Mouse (Mus musculus) intestine, embryonic 15.5 days (tissue): ENCODE measurements around the gene Ephx4. TPM values are rescaled to one million over a fixed set of nuclear protein-coding genes. Genes with fewer than 3 reads are reported as not detected.
A peak's percentile ranks its signal among the peaks of the same experiment; 100 is the strongest.

Experiments
- ATAC-seq: fragments of 200-750 bp; cut with Nextera tagmentation; 2 replicates; pipeline ENCODE4 v1.8.0; 2017; ENCODE audit warnings: moderate TSS enrichment, moderate library complexity
- H3K27ac ChIP-seq: fragments of 300-500 bp; sonication (generic); 2 replicates; pipeline ENCODE4 v1.5.1; 2015; ENCODE audit warnings: mild to moderate bottlenecking, inconsistent platforms
- H3K27me3 ChIP-seq: fragments of 300-500 bp; sonication (generic); replicated peaks from 2 replicates; pipeline ENCODE4 v1.6.1; 2015; ENCODE audit warnings: inconsistent platforms
- H3K36me3 ChIP-seq: fragments of 300-500 bp; sonication (generic); 2 replicates; pipeline ENCODE4 v1.6.1; 2015; ENCODE audit warnings: inconsistent platforms
- H3K4me1 ChIP-seq: fragments of 300-500 bp; sonication (generic); replicated peaks from 2 replicates; pipeline ENCODE4 v1.6.1; 2015; ENCODE audit warnings: inconsistent platforms
- H3K4me2 ChIP-seq: fragments of 300-500 bp; sonication (generic); replicated peaks from 2 replicates; pipeline ENCODE4 v1.6.1; 2015; ENCODE audit warnings: mild to moderate bottlenecking, inconsistent platforms
- H3K4me3 ChIP-seq: fragments of 300-500 bp; sonication (generic); replicated peaks from 2 replicates; pipeline ENCODE4 v1.5.1; 2015; ENCODE audit warnings: inconsistent platforms
- H3K9ac ChIP-seq: fragments of 300-500 bp; sonication (generic); 2 replicates; pipeline ENCODE4 v1.6.1; 2015; ENCODE audit warnings: inconsistent platforms
- H3K9me3 ChIP-seq: fragments of 300-500 bp; sonication (generic); 2 replicates; pipeline ENCODE4 v1.6.1; 2016; ENCODE audit warnings: inconsistent platforms
- WGBS: fragments of 180-500 bp; shearing (Covaris S2); methylation state at CpG from one replicate; pipeline ENCODE4 v1.1.7; 2015; 5-methylcytosine and 5-hydroxymethylcytosine counted together
- polyA plus RNA-seq: library from polyadenylated mRNA; unstranded; fragments of >200 nt; fragmentation: Nextera tagmentation; extraction: Ambion mirVana; gene quantifications from 2 replicates; pipeline ENCODE4 v1.2.1, GENCODE M21; 2015

Ephx4 gene
- polyA plus RNA-seq, 1 experiment from 2014 or later: 0.44 TPM

GRCm38 (mm10) chr5:107403011-107403946, 743 bp downstream of the Ephx4 start:
- peak overlapping the region; percentile 99 for H3K4me2 ChIP-seq

GRCm38 (mm10) chr5:107403947-107404684, 1.6 kb downstream of the Ephx4 start:
- H3K4me2 ChIP-seq: peak overlapping the region; percentile 99
- peaks cover 13% of the 10 kb centered on the region for H3K27me3 ChIP-seq
- H3K9me3 ChIP-seq: no peaks in the 10 kb centered on the region
- peak overlapping the region; percentile 46; the same call in 1 of the 2 replicates for H3K9ac ChIP-seq
- H3K36me3 ChIP-seq: no peaks in the 10 kb centered on the region
- ATAC-seq: no peak
- H3K4me1 ChIP-seq: no peaks in the 10 kb centered on the region; the same call in 1 of the 2 replicates
- H3K27ac ChIP-seq: no peak overlapping the region
- peak overlapping the region; percentile 56 for H3K4me3 ChIP-seq
- 35% methylated on average over 12 of the region's 12 CpGs for WGBS

More at GRCm38 (mm10) chr5:107403011-107403946, 743 bp downstream of the Ephx4 start:
- ATAC-seq: peak; percentile 80
- Histone ChIP-seq H3K27me3 (peaks cover 13% of the 10 kb centered on the region), H3K36me3 (no peaks in the 10 kb centered on the region), H3K9ac (peak overlapping the region; percentile 46; the same call in 1 of the 2 replicates), H3K27ac (no peak overlapping the region), H3K4me1 (no peaks in the 10 kb centered on the region; the same call in 1 of the 2 replicates), H3K4me3 (peak overlapping the region; percentile 56), H3K9me3 (no peaks in the 10 kb centered on the region)
- under 1% methylated on average over 80 of the region's 80 CpGs for WGBS

- no peak overlapping the region for H3K27ac ChIP-seq
- H3K9me3 ChIP-seq: no peaks in the 10 kb centered on the region
- WGBS: 86% methylated on average over 4 of the region's 4 CpGs
These were observed 2.8 kb downstream of the Ephx4 start for GRCm38 (mm10) chr5:107405361-107405760.

GRCm38 (mm10) chr5:107410305-107410704, 7.8 kb downstream of the Ephx4 start:
- Histone ChIP-seq H3K27ac (no peak overlapping the region), H3K9me3 (no peaks in the 10 kb centered on the region), H3K27me3 (no peaks in the 10 kb centered on the region), H3K9ac (no peak overlapping the region), H3K36me3 (no peaks in the 10 kb centered on the region), H3K4me1 (no peaks in the 10 kb centered on the region), H3K4me2 (no peak overlapping the region), H3K4me3 (no peak overlapping the region)
- WGBS: 76% methylated on average over 1 of the region's 1 CpGs
- no peak for ATAC-seq

More at GRCm38 (mm10) chr5:107405361-107405760, 2.8 kb downstream of the Ephx4 start:
- H3K4me3 ChIP-seq: no peak overlapping the region
- H3K4me2 ChIP-seq: no peak overlapping the region
- no peak overlapping the region for H3K9ac ChIP-seq
- H3K4me1 ChIP-seq: no peaks in the 10 kb centered on the region; the same call in 1 of the 2 replicates
- no peak for ATAC-seq
- H3K27me3 ChIP-seq: peaks cover 13% of the 10 kb centered on the region
- no peaks in the 10 kb centered on the region for H3K36me3 ChIP-seq

- no peak overlapping the region for H3K9ac ChIP-seq
- no peak overlapping the region for H3K4me2 ChIP-seq
- H3K27ac ChIP-seq: no peak overlapping the region
- ATAC-seq: no peak
- H3K4me1 ChIP-seq: no peaks in the 10 kb centered on the region
- WGBS: 56% methylated on average over 4 of the region's 4 CpGs
- no peaks in the 10 kb centered on the region for H3K9me3 ChIP-seq
- no peaks in the 10 kb centered on the region for H3K36me3 ChIP-seq
- H3K4me3 ChIP-seq: no peak overlapping the region
- no peaks in the 10 kb centered on the region for H3K27me3 ChIP-seq
These were observed 8.8 kb downstream of the Ephx4 start for GRCm38 (mm10) chr5:107411326-107411725.

- H3K27ac ChIP-seq: no peak overlapping the region
- H3K4me1 ChIP-seq: no peaks in the 10 kb centered on the region
- H3K9me3 ChIP-seq: no peaks in the 10 kb centered on the region
- H3K4me2 ChIP-seq: no peak overlapping the region
- no peaks in the 10 kb centered on the region for H3K36me3 ChIP-seq
- no peak overlapping the region for H3K4me3 ChIP-seq
- 79% methylated on average over 2 of the region's 2 CpGs for WGBS
- ATAC-seq: no peak
- H3K27me3 ChIP-seq: no peaks in the 10 kb centered on the region
- H3K9ac ChIP-seq: no peak overlapping the region
These were observed 9.7 kb downstream of the Ephx4 start for GRCm38 (mm10) chr5:107412285-107412684.

GRCm38 (mm10) chr5:107415098-107415497, 12.6 kb downstream of the Ephx4 start:
- Histone ChIP-seq H3K27me3 (no peaks in the 10 kb centered on the region), H3K36me3 (no peaks in the 10 kb centered on the region)

GRCm38 (mm10) chr5:107421676-107422075, 19.1 kb downstream of the Ephx4 start:
- Histone ChIP-seq H3K36me3 (no peaks in the 10 kb centered on the region), H3K4me1 (no peaks in the 10 kb centered on the region), H3K27me3 (no peaks in the 10 kb centered on the region), H3K9ac (no peak overlapping the region), H3K27ac (no peak overlapping the region), H3K9me3 (no peaks in the 10 kb centered on the region), H3K4me2 (no peak overlapping the region), H3K4me3 (no peak overlapping the region)
- 14% methylated on average over 1 of the region's 1 CpGs for WGBS
- ATAC-seq: no peak

More at GRCm38 (mm10) chr5:107415098-107415497, 12.6 kb downstream of the Ephx4 start:
- Histone ChIP-seq H3K9ac (no peak overlapping the region), H3K9me3 (no peaks in the 10 kb centered on the region), H3K27ac (no peak overlapping the region), H3K4me3 (no peak overlapping the region), H3K4me2 (no peak overlapping the region), H3K4me1 (no peaks in the 10 kb centered on the region)
- WGBS: 73% methylated on average over 2 of the region's 2 CpGs
- ATAC-seq: no peak

- Histone ChIP-seq H3K4me3 (no peak within 1 kb of the TSS), H3K9me3 (no peaks in the 10 kb centered on the region), H3K27me3 (no peaks in the 10 kb centered on the region), H3K27ac (no peak within 1 kb of the TSS), H3K4me2 (no peak within 1 kb of the TSS), H3K36me3 (no peaks in the 10 kb centered on the region), H3K9ac (no peak within 1 kb of the TSS), H3K4me1 (no peaks in the 10 kb centered on the region)
- 79% methylated on average over 3 of the region's 3 CpGs for WGBS
- ATAC-seq: no peak
These were observed 28.7 kb downstream of the Ephx4 start, which contains the start of gene Lpcat2b for GRCm38 (mm10) chr5:107431249-107431648. TSS of gene Lpcat2b (plus strand) at chr5:107431549.

GRCm38 (mm10) chr5:107434001-107434400, 31.5 kb downstream of the Ephx4 start:
- no peak overlapping the region for H3K27ac ChIP-seq
- no peak for ATAC-seq
- H3K36me3 ChIP-seq: no peaks in the 10 kb centered on the region
- no peak overlapping the region for H3K4me2 ChIP-seq
- H3K27me3 ChIP-seq: no peaks in the 10 kb centered on the region
- H3K9me3 ChIP-seq: no peaks in the 10 kb centered on the region
- 0 out of 2 replicates have a peak, but pooled peaks cover 4% of the 10 kb centered on the region for H3K4me1 ChIP-seq
- WGBS: 78% methylated on average over 5 of the region's 5 CpGs
- H3K4me3 ChIP-seq: no peak overlapping the region
- no peak overlapping the region for H3K9ac ChIP-seq

GRCm38 (mm10) chr5:107436185-107436584, 33.6 kb downstream of the Ephx4 start:
- 82% methylated on average over 6 of the region's 6 CpGs for WGBS
- H3K4me1 ChIP-seq: 0 out of 2 replicates have a peak, but pooled peaks cover 4% of the 10 kb centered on the region
- no peak for ATAC-seq
- no peaks in the 10 kb centered on the region for H3K27me3 ChIP-seq
- no peak overlapping the region for H3K4me3 ChIP-seq
- H3K36me3 ChIP-seq: no peaks in the 10 kb centered on the region
- no peaks in the 10 kb centered on the region for H3K9me3 ChIP-seq
- no peak overlapping the region for H3K4me2 ChIP-seq
- no peak overlapping the region for H3K9ac ChIP-seq
- H3K27ac ChIP-seq: no peak overlapping the region

GRCm38 (mm10) chr5:107436587-107437209, 34.2 kb downstream of the Ephx4 start:
- H3K4me3 ChIP-seq: no peak overlapping the region; the same call in 1 of the 2 replicates
- no peak overlapping the region for H3K9ac ChIP-seq
- no peak overlapping the region for H3K27ac ChIP-seq
- H3K9me3 ChIP-seq: no peaks in the 10 kb centered on the region
- H3K36me3 ChIP-seq: no peaks in the 10 kb centered on the region
- ATAC-seq: no peak
- H3K4me1 ChIP-seq: 0 out of 2 replicates have a peak, but pooled peaks cover 4% of the 10 kb centered on the region
- WGBS: 67% methylated on average over 6 of the region's 6 CpGs
- no peak overlapping the region for H3K4me2 ChIP-seq
- H3K27me3 ChIP-seq: no peaks in the 10 kb centered on the region
